In the genomic region with DNA sequence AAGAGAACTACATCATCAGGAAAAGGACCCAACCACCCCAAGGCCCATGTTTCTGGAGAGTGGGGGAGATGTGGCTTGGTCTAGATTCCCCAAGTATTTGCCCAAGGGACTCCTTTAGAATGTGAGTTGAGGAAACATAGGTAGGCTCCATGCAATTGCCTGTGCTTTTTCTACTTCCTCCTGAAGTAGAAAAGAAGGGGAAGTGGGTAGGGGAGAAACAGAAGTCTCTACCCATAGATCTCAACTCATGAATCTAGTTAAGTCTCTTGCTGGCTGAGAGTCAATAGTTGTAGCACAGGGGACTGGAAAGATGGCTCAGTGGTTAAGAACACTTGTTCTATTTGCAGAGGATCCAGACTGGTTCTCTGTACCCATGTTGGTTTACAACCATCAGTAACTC, we compare ENCODE assay signal across 24 mouse cellular contexts.
"Had no signal": no experiment of that assay in that cellular context is flagged by ENCODE, and none has a peak within 500 bp of the region (broad histone marks: within the 10 kb centered on the region; RNA-seq: fewer than 3 reads in every experiment).

No protein-coding gene starts in this region.

- ATAC-seq: liver, embryonic 12.5 days; midbrain, embryonic 15.5 days had no signal

- H3K4me1 ChIP-seq: liver, embryonic 12.5 days; liver, embryonic 15.5 days had no signal

- H3K27ac ChIP-seq: kidney, embryonic 15.5 days; limb, embryonic 12.5 days; limb, embryonic 15.5 days; liver, embryonic 12.5 days; liver, embryonic 15.5 days; lung, embryonic 15.5 days; midbrain, embryonic 12.5 days; midbrain, embryonic 15.5 days; neural tube, embryonic 13.5 days; stomach, postnatal 0 days had no signal

- H3K4me3 ChIP-seq: kidney, embryonic 15.5 days; left cerebral cortex, adult 2 months; limb, embryonic 12.5 days; limb, embryonic 15.5 days; liver, embryonic 12.5 days; liver, embryonic 15.5 days; lung, embryonic 15.5 days; midbrain, embryonic 12.5 days; midbrain, embryonic 15.5 days; myocyte; neural tube, embryonic 13.5 days had no signal

- H3K9ac ChIP-seq: kidney, embryonic 15.5 days; limb, embryonic 12.5 days; limb, embryonic 15.5 days; liver, embryonic 12.5 days; liver, embryonic 15.5 days; lung, embryonic 15.5 days; midbrain, embryonic 12.5 days; midbrain, embryonic 15.5 days; neural tube, embryonic 13.5 days had no signal

- H3K4me2 ChIP-seq: kidney, embryonic 15.5 days; limb, embryonic 12.5 days; limb, embryonic 15.5 days; liver, embryonic 12.5 days; liver, embryonic 15.5 days; lung, embryonic 15.5 days; midbrain, embryonic 12.5 days; midbrain, embryonic 15.5 days; neural tube, embryonic 13.5 days had no signal

- DNase-seq: kidney, adult 11 months; kidney, adult 8-10 months; kidney, postnatal 14 days; kidney, postnatal 4 days; layer of hippocampus, postnatal 36 days; lung, adult 18-20 months; lung, postnatal 10 days; lung, postnatal 36 days; right cerebral cortex, postnatal 4 days; thymus, adult 2 months; thymus, postnatal 14 days; thymus, postnatal 4 days had no signal

- H3K27me3 ChIP-seq: lung, embryonic 15.5 days; midbrain, embryonic 15.5 days had no signal

- H3K36me3 ChIP-seq: kidney, embryonic 15.5 days; limb, embryonic 12.5 days; limb, embryonic 15.5 days; liver, embryonic 12.5 days; liver, embryonic 15.5 days; lung, embryonic 15.5 days; midbrain, embryonic 12.5 days; midbrain, embryonic 15.5 days; neural tube, embryonic 13.5 days had no signal

- H3K9me3 ChIP-seq: kidney, embryonic 15.5 days; limb, embryonic 12.5 days; limb, embryonic 15.5 days; liver, embryonic 12.5 days; liver, embryonic 15.5 days; lung, embryonic 15.5 days; midbrain, embryonic 12.5 days; midbrain, embryonic 15.5 days; neural tube, embryonic 13.5 days had no signal
